Mouse (Mus musculus) intestine, embryonic 16.5 days (tissue): ENCODE results near the gene Parp8. TPM values are rescaled to one million over a fixed set of nuclear protein-coding genes. Genes with fewer than 3 reads are reported as not detected.
"Not testable (repeated sequence)": the region's sequence is repeated elsewhere in the genome, so short reads cannot be mapped to it uniquely, and the experiment has no call there.

ENCODE experiments used
- ATAC-seq: fragments of 200-750 bp; cut with Nextera tagmentation; 2 replicates; pipeline ENCODE4 v1.8.0; 2017; ENCODE audit warnings: moderate TSS enrichment, moderate library complexity
- H3K27ac ChIP-seq: fragments of 300-500 bp; sonication (generic); 2 replicates; pipeline ENCODE4 v1.5.1; 2014; ENCODE audit warnings: mild to moderate bottlenecking, low read length
- H3K27me3 ChIP-seq: fragments of 300-500 bp; sonication (generic); replicated peaks from 2 replicates; pipeline ENCODE4 v1.6.1; 2014; ENCODE audit warnings: low read length, control low read depth, mixed read lengths; ENCODE audit not compliant: control insufficient read depth, insufficient read depth
- H3K36me3 ChIP-seq: fragments of 300-500 bp; sonication (generic); 2 replicates; pipeline ENCODE4 v1.6.1; 2014; ENCODE audit warnings: low read length, control low read depth; ENCODE audit not compliant: control insufficient read depth, insufficient read depth
- H3K4me1 ChIP-seq: fragments of 300-500 bp; sonication (generic); 2 replicates; pipeline ENCODE4 v1.6.1; 2014; ENCODE audit warnings: low read length, control low read depth, mixed read lengths; ENCODE audit not compliant: control insufficient read depth, insufficient read depth
- H3K4me2 ChIP-seq: fragments of 300-500 bp; sonication (generic); 2 replicates; pipeline ENCODE4 v1.6.1; 2014; ENCODE audit warnings: low read depth, low read length, control low read depth
- H3K4me3 ChIP-seq: fragments of 300-500 bp; sonication (generic); 2 replicates; pipeline ENCODE4 v1.5.1; 2014; ENCODE audit warnings: mild to moderate bottlenecking, low read length
- H3K9ac ChIP-seq: fragments of 300-500 bp; sonication (generic); 2 replicates; pipeline ENCODE4 v1.6.1; 2014; ENCODE audit warnings: low read depth, low read length
- H3K9me3 ChIP-seq: fragments of 300-500 bp; sonication (generic); 2 replicates; pipeline ENCODE4 v1.6.1; 2016; ENCODE audit warnings: low read length, control low read depth; ENCODE audit not compliant: control insufficient read depth
- WGBS: fragments of 180-500 bp; shearing (Covaris S2); extraction: QIAGEN DNeasy Blood & Tissue Kit; methylation state at CpG from one replicate; pipeline ENCODE4 v1.1.7; 2014; 5-methylcytosine and 5-hydroxymethylcytosine counted together
- polyA plus RNA-seq: library from polyadenylated mRNA; unstranded; fragments of >200 nt; fragmentation: Nextera tagmentation; extraction: Ambion mirVana; gene quantifications from 2 replicates; pipeline ENCODE4 v1.2.1, GENCODE M21; 2015

Gene Parp8
- polyA plus RNA-seq, 1 experiment from 2014 or later = 6.3 TPM

DNA sequence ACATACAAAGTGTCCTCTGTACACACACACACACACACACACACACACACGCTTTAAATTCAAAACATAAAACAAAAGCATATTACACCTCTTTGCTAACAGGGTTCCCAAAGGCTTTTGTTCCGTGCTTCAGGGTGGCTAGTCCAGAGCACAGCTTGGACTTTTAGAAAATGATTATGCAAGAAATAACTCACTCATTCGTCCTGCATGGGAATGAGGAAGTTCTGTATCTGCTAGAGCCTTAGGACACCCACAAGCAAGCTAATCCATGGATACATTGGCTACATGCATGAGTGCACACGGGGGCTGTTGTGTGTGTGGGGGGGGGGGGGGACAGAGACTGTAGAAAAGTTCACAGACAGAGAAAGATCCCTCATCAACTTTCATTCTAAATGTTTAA is 75.8 kb downstream of the Parp8 start:
- H3K27me3 ChIP-seq = no peaks in the 10 kb centered on the region
- H3K4me2 ChIP-seq = no peak overlapping the region
- H3K36me3 ChIP-seq = no peaks in the 10 kb centered on the region
- H3K27ac ChIP-seq = no peak overlapping the region
- ATAC-seq = no peak
- H3K9me3 ChIP-seq = no peaks in the 10 kb centered on the region
- no peak overlapping the region for H3K9ac ChIP-seq
- 70% methylated on average over 4 of the region's 4 CpGs for WGBS
- no peak overlapping the region for H3K4me3 ChIP-seq
- no peaks in the 10 kb centered on the region for H3K4me1 ChIP-seq

DNA sequence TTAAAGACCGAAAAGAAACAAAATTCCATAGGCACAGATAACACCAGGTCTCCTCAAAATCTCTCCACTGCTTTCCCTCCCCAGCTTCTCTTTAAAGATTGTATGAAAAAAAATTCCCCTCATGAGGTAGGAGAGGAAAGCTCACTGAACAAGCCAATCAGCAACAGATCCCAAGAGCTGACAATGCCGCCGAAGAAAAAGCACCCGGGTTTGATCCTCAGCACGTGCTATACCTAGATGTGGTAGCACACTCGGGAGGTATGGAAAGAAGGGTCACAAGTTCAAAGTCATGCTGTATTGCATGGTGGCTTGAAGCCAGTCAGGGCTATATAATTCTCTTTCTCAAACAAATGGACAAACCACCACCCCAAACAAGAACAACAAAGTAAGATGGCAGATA is 76.3 kb downstream of the Parp8 start:
- no peaks in the 10 kb centered on the region for H3K36me3 ChIP-seq
- H3K27me3 ChIP-seq = no peaks in the 10 kb centered on the region
- H3K4me3 ChIP-seq = no peak overlapping the region
- ATAC-seq = no peak
- no peaks in the 10 kb centered on the region for H3K9me3 ChIP-seq
- H3K4me1 ChIP-seq = no peaks in the 10 kb centered on the region
- WGBS = 86% methylated on average over 6 of the region's 6 CpGs
- H3K4me2 ChIP-seq = no peak overlapping the region
- H3K27ac ChIP-seq = no peak overlapping the region
- H3K9ac ChIP-seq = no peak overlapping the region

DNA sequence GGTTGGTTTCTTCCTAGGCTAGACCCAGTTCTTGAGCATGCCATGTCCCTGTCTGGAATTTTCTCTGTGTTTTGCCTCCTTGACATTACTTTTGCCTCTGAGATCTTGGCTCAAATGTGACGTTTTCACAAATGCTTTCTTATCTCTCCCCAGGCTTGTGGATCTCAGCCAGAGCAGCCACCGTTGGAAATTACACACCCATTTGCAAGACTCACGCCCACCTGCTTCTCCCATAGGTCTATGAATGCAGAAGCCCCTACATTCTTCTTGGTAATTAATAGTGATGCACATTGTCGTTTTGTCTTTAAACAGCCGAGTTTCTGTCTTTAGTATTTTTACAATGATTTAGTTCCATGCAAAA is 77.1 kb downstream of the Parp8 start:
- Histone ChIP-seq H3K27ac (no peak overlapping the region), H3K27me3 (no peaks in the 10 kb centered on the region), H3K4me3 (no peak overlapping the region), H3K9ac (no peak overlapping the region), H3K9me3 (no peaks in the 10 kb centered on the region), H3K36me3 (no peaks in the 10 kb centered on the region), H3K4me2 (no peak overlapping the region), H3K4me1 (no peaks in the 10 kb centered on the region)
- ATAC-seq = no peak
- WGBS = 62% methylated on average over 5 of the region's 5 CpGs

DNA sequence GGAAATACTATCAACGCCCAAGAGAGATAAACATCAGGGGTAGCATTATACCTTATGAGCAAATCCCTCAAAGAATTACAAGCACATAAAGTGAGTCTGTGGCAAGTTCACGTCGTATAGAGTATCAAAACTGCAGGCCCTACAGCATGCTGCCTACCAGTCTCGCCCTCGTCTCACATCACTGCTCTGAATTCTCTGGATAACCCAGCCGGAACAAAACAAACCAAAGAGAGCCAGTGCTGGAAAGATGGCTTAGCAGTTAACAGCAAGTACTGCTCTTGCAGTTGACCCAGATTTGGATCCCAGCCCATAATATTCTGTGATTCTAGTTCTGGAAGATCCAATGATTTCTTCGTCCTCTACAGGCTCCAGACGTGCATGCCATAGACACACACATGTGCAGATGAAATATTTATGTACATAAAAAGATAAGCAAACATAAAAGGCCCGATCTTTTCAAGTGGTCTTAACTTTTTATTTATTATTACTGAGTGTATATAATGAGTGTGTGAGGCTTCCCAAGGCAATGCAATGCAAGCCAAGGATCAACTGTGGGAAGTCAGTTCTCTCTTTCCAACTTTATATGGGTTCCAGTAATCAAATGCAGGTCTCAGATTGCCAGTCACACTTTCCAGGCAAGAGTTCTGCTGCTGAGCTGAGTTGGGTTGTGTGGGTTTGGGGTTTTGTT is 77.6 kb downstream of the Parp8 start:
- WGBS = 66% methylated on average over 9 of the region's 9 CpGs
- no peak for ATAC-seq
- H3K36me3 ChIP-seq = no peaks in the 10 kb centered on the region

DNA sequence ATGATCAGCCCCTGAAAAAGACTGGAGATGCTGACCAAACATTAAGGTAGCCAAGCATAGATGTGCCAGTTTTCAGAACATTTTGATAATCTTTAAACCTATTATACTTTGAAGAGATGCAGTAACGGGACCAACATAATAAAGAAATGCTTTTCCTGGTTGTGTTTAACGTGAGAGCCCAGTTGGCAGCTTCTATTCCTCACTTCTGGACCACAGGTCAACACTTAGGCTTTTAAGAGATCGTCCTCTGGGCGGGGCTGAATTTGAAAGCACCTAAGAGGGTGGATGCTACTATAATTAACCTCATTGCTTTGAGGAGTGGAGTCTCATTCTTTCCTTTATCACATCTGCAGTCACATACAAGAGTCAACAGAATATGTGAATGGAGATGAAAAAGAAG is 78.8 kb downstream of the Parp8 start:
- Histone ChIP-seq H3K4me3 (no peak overlapping the region), H3K4me2 (no peak overlapping the region), H3K9ac (no peak overlapping the region), H3K4me1 (no peaks in the 10 kb centered on the region), H3K27ac (no peak overlapping the region), H3K9me3 (no peaks in the 10 kb centered on the region), H3K27me3 (no peaks in the 10 kb centered on the region), H3K36me3 (no peaks in the 10 kb centered on the region)
- 78% methylated on average over 4 of the region's 4 CpGs for WGBS
- no peak for ATAC-seq

More for the DNA sequence above, 77.6 kb downstream of the Parp8 start:
- Histone ChIP-seq H3K9me3 (no peaks in the 10 kb centered on the region), H3K4me3 (no peak overlapping the region), H3K27ac (no peak overlapping the region), H3K4me2 (no peak overlapping the region), H3K9ac (no peak overlapping the region), H3K4me1 (no peaks in the 10 kb centered on the region), H3K27me3 (no peaks in the 10 kb centered on the region)

DNA sequence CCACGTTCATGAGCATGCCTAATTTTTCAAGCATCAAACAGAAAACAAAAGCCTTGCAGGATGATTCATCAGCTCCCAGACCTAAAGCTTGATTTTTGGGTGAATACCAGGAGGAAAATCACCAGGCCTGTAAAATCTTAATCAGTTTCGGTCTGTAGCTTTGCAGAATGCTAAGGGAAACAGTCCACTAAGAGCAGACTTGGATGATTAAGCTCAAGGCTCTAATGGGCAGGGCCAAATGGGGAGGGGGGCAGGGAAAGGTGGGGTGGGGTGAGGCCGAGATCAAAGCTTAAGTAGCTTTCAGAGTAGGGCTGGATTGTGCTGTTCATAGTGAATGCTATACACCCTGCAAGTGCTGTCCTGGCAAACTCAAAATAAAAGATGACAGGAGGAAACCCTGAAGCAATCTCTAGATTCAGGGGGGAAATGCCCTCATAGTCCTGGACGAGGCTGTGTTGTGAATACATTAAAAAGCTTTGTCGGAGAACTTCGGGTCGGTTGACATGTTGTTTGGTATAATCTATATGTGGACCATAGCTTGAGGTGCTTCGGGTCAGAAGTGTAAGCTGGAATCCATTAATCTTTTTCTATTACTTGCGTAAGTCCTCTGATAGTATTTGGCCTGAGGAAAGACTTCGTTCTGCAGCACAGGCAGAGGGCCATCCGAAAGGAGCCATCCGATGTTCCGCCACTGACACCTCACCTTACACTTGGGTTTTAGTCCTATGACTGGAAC is 83.9 kb downstream of the Parp8 start:
- H3K36me3 ChIP-seq = no peaks in the 10 kb centered on the region
- no peaks in the 10 kb centered on the region for H3K27me3 ChIP-seq
- H3K4me1 ChIP-seq = no peaks in the 10 kb centered on the region
- WGBS = 66% methylated on average over 13 of the region's 13 CpGs
- no peak overlapping the region for H3K27ac ChIP-seq
- no peak for ATAC-seq
- no peak overlapping the region for H3K4me3 ChIP-seq
- H3K9me3 ChIP-seq = no peaks in the 10 kb centered on the region
- H3K4me2 ChIP-seq = no peak overlapping the region
- H3K9ac ChIP-seq = no peak overlapping the region

DNA sequence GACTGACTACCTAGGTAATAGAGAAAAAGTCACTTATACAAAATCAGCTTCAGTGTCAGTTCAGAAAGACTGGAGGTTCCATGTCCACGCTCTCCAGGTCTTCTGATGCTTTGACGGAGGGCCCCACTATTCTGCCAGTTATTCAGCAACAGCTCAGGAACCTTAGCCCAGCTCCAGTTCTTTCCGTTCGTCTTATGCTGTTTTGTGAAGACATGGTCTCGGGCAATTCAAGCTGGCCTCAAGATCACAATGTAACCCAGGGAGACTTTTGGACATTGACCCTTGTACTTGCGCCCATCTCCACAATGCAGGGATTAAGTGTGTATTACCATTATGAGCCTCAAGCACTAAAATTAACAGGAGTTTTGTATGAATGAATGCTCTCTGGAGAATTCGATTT is 84.6 kb downstream of the Parp8 start:
- Histone ChIP-seq H3K4me3 (no peak overlapping the region), H3K9ac (no peak overlapping the region), H3K4me1 (no peaks in the 10 kb centered on the region), H3K4me2 (no peak overlapping the region), H3K9me3 (no peaks in the 10 kb centered on the region), H3K27me3 (no peaks in the 10 kb centered on the region), H3K36me3 (no peaks in the 10 kb centered on the region), H3K27ac (no peak overlapping the region)
- WGBS = 92% methylated on average over 7 of the region's 7 CpGs
- no peak for ATAC-seq

DNA sequence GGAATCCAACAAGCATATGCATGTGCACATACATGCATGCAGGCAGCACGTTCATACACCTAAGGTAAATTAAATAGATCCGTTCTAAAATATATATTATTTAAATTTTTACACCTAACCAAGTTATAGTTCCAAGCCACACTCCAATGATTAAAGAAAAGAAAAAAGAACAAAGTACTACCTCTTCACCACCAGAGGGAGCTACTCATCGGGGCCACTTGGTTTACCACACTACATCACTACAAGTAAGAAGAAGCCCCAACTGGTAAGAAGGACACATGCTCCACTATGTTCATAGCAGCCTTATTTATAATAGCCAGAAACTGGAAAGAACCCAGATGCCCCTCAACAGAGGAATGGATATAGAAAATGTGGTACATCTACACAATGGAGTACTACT is 88.3 kb downstream of the Parp8 start:
- H3K27ac ChIP-seq, H3K27me3 ChIP-seq, H3K4me3 ChIP-seq, H3K9ac ChIP-seq, H3K4me2 ChIP-seq, H3K9me3 ChIP-seq, H3K4me1 ChIP-seq, H3K36me3 ChIP-seq, ATAC-seq: not testable (repeated sequence)
- WGBS = 90% methylated on average over 3 of the region's 3 CpGs

DNA sequence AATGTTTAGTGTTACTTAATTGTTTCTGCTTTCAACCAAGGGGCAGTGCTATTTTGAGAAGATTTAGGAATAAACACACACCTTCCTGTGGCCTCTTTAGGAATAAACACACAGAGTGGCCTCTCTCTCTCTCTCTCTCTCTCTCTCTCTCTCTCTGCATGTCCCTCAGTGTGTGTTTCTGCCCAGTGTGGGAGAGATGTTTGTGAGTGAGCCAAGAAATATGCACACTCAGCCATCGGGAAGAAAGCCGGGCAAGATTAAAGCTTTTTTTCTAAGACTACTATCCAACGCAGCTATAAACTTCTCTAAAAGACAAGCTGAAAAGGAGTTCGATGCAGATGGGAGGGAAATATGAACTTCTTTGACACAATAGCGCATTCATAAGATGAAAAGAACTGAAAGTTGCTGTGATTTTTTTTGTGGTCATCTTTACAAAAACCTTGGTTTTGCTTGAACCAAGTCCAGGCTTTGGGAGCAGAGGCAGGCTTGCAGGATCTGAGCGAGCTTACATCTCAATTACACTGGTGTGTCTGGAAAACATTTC is 107.9 kb downstream of the Parp8 start:
- H3K36me3 ChIP-seq = no peaks in the 10 kb centered on the region
- H3K4me3 ChIP-seq = no peak overlapping the region
- H3K4me1 ChIP-seq = no peaks in the 10 kb centered on the region
- H3K27me3 ChIP-seq = no peaks in the 10 kb centered on the region
- 56% methylated on average over 6 of the region's 6 CpGs for WGBS
- ATAC-seq = no peak
- no peak overlapping the region for H3K27ac ChIP-seq
- H3K9me3 ChIP-seq = no peaks in the 10 kb centered on the region
- H3K9ac ChIP-seq = no peak overlapping the region
- H3K4me2 ChIP-seq = no peak overlapping the region
